Mouse (Mus musculus) embryonic facial prominence, embryonic 14.5 days (tissue): ENCODE results near the gene Trpm2. TPM values are rescaled to one million over a fixed set of nuclear protein-coding genes. Genes with fewer than 3 reads are reported as not detected.

Source experiments
- ATAC-seq: fragments of 200-750 bp; cut with Nextera tagmentation; 2 replicates; pipeline ENCODE4 v1.8.0; 2017; ENCODE audit warnings: low read depth, moderate number of reproducible peaks, moderate TSS enrichment
- DNase-seq: peaks from one replicate; pipeline ENCODE4 v3.0.0-alpha.2; 2015; ENCODE audit warnings: low spot score
- H3K27ac ChIP-seq: fragments of 300-500 bp; sonication (generic); replicated peaks from 2 replicates; pipeline ENCODE4 v1.5.1; 2014; ENCODE audit warnings: low read depth, mild to moderate bottlenecking, low read length, moderate library complexity
- H3K27me3 ChIP-seq: fragments of 300-500 bp; sonication (generic); replicated peaks from 2 replicates; pipeline ENCODE4 v1.6.1; 2014; ENCODE audit warnings: low read length; ENCODE audit not compliant: control insufficient read depth, insufficient read depth
- H3K36me3 ChIP-seq: fragments of 300-500 bp; sonication (generic); 2 replicates; pipeline ENCODE4 v1.6.1; 2014; ENCODE audit warnings: low read length, mixed read lengths; ENCODE audit not compliant: control insufficient read depth, insufficient read depth
- H3K4me1 ChIP-seq: fragments of 300-500 bp; sonication (generic); 2 replicates; pipeline ENCODE4 v1.6.1; 2014; ENCODE audit warnings: antibody characterized with exemption, low read length; ENCODE audit not compliant: control insufficient read depth, insufficient read depth
- H3K4me2 ChIP-seq: fragments of 300-500 bp; sonication (generic); 2 replicates; pipeline ENCODE4 v1.6.1; 2014; ENCODE audit warnings: low read depth, mild to moderate bottlenecking, low read length, moderate library complexity, mixed read lengths
- H3K4me3 ChIP-seq: fragments of 300-500 bp; sonication (generic); 2 replicates; pipeline ENCODE4 v1.5.1; 2014; ENCODE audit warnings: low read depth, mild to moderate bottlenecking, low read length
- H3K9ac ChIP-seq: fragments of 300-500 bp; sonication (generic); 2 replicates; pipeline ENCODE4 v1.6.1; 2014; ENCODE audit warnings: low read depth, mild to moderate bottlenecking, low read length, moderate library complexity, mixed read lengths
- H3K9me3 ChIP-seq: fragments of 300-500 bp; sonication (generic); 2 replicates; pipeline ENCODE4 v1.6.1; 2016; ENCODE audit warnings: low read length; ENCODE audit not compliant: control insufficient read depth
- WGBS: fragments of 180-500 bp; shearing (Covaris S2); extraction: QIAGEN DNeasy Blood & Tissue Kit; methylation state at CpG from one replicate; pipeline ENCODE4 v1.1.7; 2014; 5-methylcytosine and 5-hydroxymethylcytosine counted together
- polyA plus RNA-seq: library from polyadenylated mRNA; unstranded; fragments of >200 nt; fragmentation: Nextera tagmentation; extraction: Ambion mirVana; gene quantifications from 2 replicates; pipeline ENCODE4 v1.2.1, GENCODE M21; 2014

Trpm2 gene
- polyA plus RNA-seq, 1 experiment from 2014 or later, result 1.4 TPM

DNA sequence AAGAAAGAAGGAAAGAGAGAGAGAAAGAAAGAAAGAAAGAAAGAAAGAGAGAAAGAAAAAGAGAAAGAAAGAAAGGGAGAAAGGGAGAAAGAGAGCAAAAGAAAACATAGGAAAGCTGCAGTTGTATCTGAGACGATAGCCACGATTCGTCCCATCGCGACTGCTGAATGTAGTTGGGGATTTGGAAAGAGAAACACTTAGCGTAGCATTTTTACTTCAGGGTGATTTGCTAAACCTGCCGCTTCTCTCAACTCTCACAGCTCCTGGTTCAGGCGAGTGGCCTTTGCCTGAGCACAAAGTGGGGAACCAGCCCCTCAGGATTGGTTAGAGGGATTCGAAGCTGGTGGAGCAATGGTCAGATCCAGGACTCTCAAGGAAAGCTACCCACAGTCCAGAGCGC, 40.0 kb upstream of the Trpm2 start:
- no peaks in the 10 kb centered on the region for H3K9me3 ChIP-seq
- ATAC-seq (no peak), DNase-seq (peak; percentile 12)
- 16% methylated on average over 10 of the region's 10 CpGs for WGBS
- no peaks in the 10 kb centered on the region for H3K27me3 ChIP-seq
- no peak overlapping the region; the same call in 1 of the 2 replicates for H3K9ac ChIP-seq
- H3K4me2 ChIP-seq, result peak overlapping the region; percentile 82
- peaks cover 27% of the 10 kb centered on the region for H3K4me1 ChIP-seq
- peaks cover under 1% of the 10 kb centered on the region; the same call in 1 of the 2 replicates for H3K36me3 ChIP-seq
- H3K4me3 ChIP-seq, result peak overlapping the region; percentile 86
- no peak overlapping the region for H3K27ac ChIP-seq

DNA sequence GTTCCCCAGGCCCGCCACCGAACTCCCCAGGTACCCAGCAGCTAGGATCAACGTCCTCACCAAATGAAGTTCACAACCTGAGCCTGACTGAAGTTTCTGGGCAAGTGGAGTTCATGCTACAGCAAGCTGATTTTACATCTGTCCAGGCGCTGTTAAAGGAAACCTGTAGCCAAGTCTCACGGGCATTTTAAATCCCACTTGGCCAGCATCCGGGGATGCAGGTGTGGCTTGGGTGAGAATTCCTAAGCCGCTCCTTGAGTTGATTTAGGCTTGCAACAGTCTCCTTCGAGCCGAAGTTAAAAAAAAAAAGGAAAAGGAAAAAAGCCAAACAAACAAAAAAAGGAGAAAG, 39.6 kb upstream of the Trpm2 start, which contains the start of gene Pfkl:
Pfkl (minus strand) TSS at position 139 of the 349 bp plus-strand sequence.
- ATAC-seq (peak; percentile 17; the same call in 1 of the 2 replicates), DNase-seq (no peak)
- under 1% methylated on average over 9 of the region's 9 CpGs for WGBS
- Histone ChIP-seq H3K4me3 (peak within 1 kb of the TSS; percentile 86), H3K27ac (peak within 1 kb of the TSS; percentile 96), H3K9me3 (no peaks in the 10 kb centered on the region), H3K4me2 (peak within 1 kb of the TSS; percentile 82), H3K9ac (peak within 1 kb of the TSS; percentile 93), H3K36me3 (peaks cover 5% of the 10 kb centered on the region; the same call in 1 of the 2 replicates), H3K27me3 (no peaks in the 10 kb centered on the region), H3K4me1 (peaks cover 27% of the 10 kb centered on the region)

DNA sequence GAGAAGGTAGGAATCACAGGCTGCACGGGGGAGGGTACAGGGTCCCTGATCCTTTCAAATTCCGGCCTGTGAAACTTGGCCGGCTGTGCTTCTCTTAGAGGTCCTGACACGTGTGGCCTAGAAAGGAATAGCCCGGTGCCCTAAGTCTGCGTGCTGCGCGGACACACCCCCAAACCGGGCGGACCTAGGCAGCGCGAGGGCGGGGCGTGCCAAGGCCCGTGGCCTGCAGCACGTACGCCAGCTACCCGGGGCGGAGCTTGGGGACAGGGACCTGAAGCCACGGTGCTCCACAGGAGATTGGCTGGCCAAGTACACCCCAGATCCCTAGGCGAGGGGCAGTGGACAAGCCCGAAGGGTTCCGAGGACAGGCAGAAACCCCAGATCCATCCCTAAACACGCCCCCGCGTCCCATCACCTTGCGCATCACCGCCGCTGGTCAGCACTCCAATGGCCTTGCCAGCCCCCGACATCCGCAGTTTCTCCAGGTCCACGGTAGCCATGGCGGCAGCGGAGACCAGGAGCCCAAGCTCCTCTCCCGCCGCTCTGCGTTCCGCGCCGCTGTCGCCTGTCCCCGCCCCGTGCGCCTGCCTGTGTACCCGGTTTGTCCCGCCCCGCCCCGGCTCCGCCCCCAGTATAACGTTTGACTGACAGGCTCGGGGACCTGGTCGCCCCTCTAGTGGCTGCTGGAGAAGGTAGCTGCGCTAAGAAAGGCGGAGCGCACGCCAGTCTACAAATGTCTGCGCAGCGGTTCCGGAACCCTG, 39.0 kb upstream of the Trpm2 start:
- peak overlapping the region; percentile 86 for H3K4me3 ChIP-seq
- no peaks in the 10 kb centered on the region for H3K27me3 ChIP-seq
- no peaks in the 10 kb centered on the region for H3K9me3 ChIP-seq
- peak overlapping the region; percentile 82 for H3K4me2 ChIP-seq
- peak overlapping the region; percentile 93 for H3K9ac ChIP-seq
- peaks cover 10% of the 10 kb centered on the region; the same call in 1 of the 2 replicates for H3K36me3 ChIP-seq
- peak; percentile 97 for ATAC-seq
- peak overlapping the region; percentile 96 for H3K27ac ChIP-seq
- H3K4me1 ChIP-seq, result peaks cover 27% of the 10 kb centered on the region
- peak; percentile 96 for DNase-seq
- under 1% methylated on average over 42 of the region's 59 CpGs for WGBS

DNA sequence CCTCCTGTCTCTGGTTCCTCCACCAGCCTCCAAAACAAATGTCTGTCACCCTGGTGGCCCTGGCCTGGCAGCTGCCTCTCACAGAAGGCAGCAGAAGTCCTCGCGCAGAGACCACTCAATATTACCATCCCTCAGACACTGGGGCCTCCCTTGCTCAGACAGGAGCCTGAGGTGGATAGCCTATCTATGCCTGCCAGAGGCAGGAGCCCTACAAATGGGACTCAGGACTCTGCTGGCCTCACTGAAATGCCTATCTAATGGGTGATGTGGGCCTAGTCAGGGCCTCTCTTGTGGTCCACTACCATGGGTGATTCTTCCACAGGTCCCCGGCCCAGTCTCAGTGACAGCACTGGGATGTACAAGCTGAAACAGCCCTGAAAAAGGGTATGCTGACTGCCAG, 37.8 kb upstream of the Trpm2 start:
- 68% methylated on average over 3 of the region's 3 CpGs for WGBS
- Histone ChIP-seq H3K9me3 (no peaks in the 10 kb centered on the region), H3K36me3 (peaks cover 13% of the 10 kb centered on the region; the same call in 1 of the 2 replicates), H3K9ac (peak overlapping the region; percentile 93), H3K27ac (no peak overlapping the region), H3K27me3 (no peaks in the 10 kb centered on the region), H3K4me1 (peaks cover 27% of the 10 kb centered on the region), H3K4me3 (peak overlapping the region; percentile 86), H3K4me2 (peak overlapping the region; percentile 82)
- DNase-seq (no peak), ATAC-seq (no peak)

DNA sequence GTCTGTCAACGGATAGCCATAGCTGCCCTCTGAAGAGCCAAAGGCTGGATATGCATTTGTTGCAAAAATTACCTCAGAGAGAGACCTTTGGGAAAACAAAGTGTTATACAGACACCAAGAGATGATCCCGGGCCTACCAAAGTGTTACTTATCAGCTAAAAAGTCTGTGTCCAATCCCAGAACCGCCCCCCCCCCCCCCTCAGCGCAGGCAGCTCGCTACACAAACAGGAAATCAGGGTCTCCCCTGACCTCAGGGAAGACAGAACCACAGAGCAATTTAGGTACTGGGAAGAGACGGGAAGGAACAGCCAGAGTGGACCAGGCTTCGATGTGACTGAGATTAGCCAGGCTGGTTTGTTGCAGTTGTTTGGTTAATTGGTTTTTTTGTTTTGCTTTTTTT, 36.8 kb upstream of the Trpm2 start:
- Histone ChIP-seq H3K36me3 (peaks cover 21% of the 10 kb centered on the region), H3K4me1 (peaks cover 27% of the 10 kb centered on the region), H3K27me3 (no peaks in the 10 kb centered on the region), H3K4me3 (no peak overlapping the region), H3K4me2 (peak overlapping the region; percentile 82), H3K9me3 (no peaks in the 10 kb centered on the region), H3K27ac (no peak overlapping the region; the same call in 1 of the 2 replicates), H3K9ac (peak overlapping the region; percentile 93)
- DNase-seq (no peak), ATAC-seq (no peak)
- 30% methylated on average over 5 of the region's 7 CpGs for WGBS

DNA sequence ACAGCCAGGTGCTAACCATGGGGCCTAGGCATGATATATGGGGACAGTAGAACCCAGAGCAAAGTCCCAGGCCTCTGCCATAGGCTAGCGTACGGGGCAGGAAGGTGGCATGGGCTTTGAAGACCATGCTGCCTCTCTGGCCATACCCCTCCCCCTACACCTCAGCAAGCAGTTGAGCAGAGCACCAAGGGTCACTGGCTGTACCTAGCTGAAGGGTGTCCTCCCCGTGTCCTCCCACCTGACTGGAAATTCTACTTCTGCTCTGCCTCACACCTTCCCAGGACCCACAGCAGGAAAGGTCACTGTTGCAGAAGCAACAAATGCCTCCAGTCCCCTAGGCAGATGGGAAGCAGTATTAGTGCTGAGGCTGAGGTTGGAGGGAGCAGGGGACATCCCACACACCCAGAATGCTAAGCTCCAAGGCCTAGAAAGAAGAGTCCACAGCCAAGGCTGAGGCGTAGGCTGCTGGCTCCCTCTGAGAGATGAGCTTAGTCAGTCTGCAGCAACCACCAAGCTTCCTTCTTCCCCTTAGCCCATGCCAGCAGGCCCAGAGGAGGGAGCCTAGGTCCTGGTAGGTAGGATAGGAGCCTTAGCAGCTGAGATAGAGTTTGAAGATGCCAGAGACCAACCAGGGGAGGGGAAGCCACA, 35.6 kb upstream of the Trpm2 start:
- WGBS, result 85% methylated on average over 4 of the region's 4 CpGs
- Histone ChIP-seq H3K4me3 (no peak overlapping the region), H3K9ac (0 out of 2 replicates have a peak overlapping the region, but pooled peaks have one; percentile 93)

DNA sequence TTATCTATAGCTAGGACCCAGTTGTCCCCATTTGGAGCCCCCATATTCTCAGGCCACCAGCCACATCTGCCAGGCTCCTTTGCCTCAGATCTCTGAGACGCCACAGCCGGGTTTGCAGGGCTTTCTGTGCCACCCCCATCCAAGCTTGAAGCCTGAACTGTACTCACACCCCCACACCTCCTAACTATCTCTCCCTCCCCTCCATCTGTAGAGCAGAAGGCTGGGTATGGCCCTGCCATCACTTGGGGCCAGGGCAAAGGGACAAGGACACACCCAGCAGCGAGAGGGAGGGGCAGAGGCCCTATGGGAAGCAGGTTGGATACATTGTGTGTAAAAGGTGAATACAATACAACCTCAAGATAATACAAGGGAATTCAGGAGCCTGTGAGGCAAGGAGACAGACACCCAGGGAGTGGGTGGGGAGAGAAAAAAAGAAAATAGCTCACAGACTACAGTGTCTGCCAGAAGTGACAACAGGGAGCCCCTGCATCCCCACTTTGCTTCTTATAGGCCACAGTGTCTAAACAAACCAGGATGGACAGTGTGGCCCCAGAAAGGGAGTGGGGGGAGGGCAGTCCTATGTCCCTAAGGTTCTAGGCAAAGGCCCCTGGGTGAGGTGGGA, 34.2 kb upstream of the Trpm2 start:
- no peak overlapping the region for H3K9ac ChIP-seq
- DNase-seq (no peak), ATAC-seq (no peak)
- no peaks in the 10 kb centered on the region for H3K27me3 ChIP-seq
- no peak overlapping the region for H3K4me3 ChIP-seq
- WGBS, result 91% methylated on average over 3 of the region's 3 CpGs
- H3K9me3 ChIP-seq, result no peaks in the 10 kb centered on the region
- no peak overlapping the region for H3K4me2 ChIP-seq
- H3K36me3 ChIP-seq, result peaks cover 46% of the 10 kb centered on the region
- H3K27ac ChIP-seq, result no peak overlapping the region
- peaks cover 24% of the 10 kb centered on the region for H3K4me1 ChIP-seq

More for the DNA sequence above, 35.6 kb upstream of the Trpm2 start:
- H3K27me3 ChIP-seq, result no peaks in the 10 kb centered on the region
- ATAC-seq (no peak), DNase-seq (no peak)
- no peak overlapping the region for H3K27ac ChIP-seq
- H3K36me3 ChIP-seq, result peaks cover 33% of the 10 kb centered on the region
- H3K4me2 ChIP-seq, result no peak overlapping the region
- H3K9me3 ChIP-seq, result no peaks in the 10 kb centered on the region
- peaks cover 27% of the 10 kb centered on the region for H3K4me1 ChIP-seq

DNA sequence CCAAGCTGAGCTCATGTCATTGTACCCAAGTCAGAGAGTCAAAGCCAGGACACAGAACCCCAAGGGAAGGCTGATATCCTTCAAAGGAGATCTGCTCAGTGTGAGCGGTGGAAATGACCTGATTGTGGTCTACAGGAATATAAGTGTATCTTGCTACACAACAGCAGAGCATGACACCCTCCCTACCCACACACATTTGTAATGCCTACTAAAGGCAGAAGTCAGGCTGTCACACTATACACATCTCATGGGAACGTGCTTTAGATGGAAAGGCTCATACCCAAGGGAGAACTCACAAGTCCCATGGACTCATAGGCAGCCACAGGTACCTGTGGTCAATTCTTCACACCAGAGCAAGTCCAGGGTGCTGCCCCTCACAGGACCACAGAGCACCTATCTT, 32.0 kb upstream of the Trpm2 start:
- no peak overlapping the region for H3K9ac ChIP-seq
- WGBS, result 97% methylated on average over 2 of the region's 2 CpGs
- no peaks in the 10 kb centered on the region for H3K9me3 ChIP-seq
- ATAC-seq (no peak), DNase-seq (no peak)
- H3K4me2 ChIP-seq, result no peak overlapping the region
- no peak overlapping the region for H3K4me3 ChIP-seq
- H3K27ac ChIP-seq, result no peak overlapping the region
- H3K27me3 ChIP-seq, result no peaks in the 10 kb centered on the region
- peaks cover 9% of the 10 kb centered on the region for H3K4me1 ChIP-seq
- H3K36me3 ChIP-seq, result peaks cover 69% of the 10 kb centered on the region
